Mouse (Mus musculus) C2C12 (cell line): ENCODE data around the gene Smoc1. TPM values are rescaled to one million over a fixed set of nuclear protein-coding genes. Genes with fewer than 3 reads are reported as not detected.

Source experiments
- H3K27me3 ChIP-seq: one replicate; pipeline ENCODE4 v1.6.1; 2011; ENCODE audit not compliant: control insufficient read depth, insufficient read depth, insufficient read length
- H3K36me3 ChIP-seq: one replicate; pipeline ENCODE4 v1.6.1; 2011; ENCODE audit not compliant: control insufficient read depth, insufficient read depth
- H3K4me3 ChIP-seq: one replicate; pipeline ENCODE4 v1.5.1; 2011; ENCODE audit warnings: mild to moderate bottlenecking, control low read depth; ENCODE audit not compliant: poor library complexity, insufficient read depth, severe bottlenecking
- H3K79me2 ChIP-seq: one replicate; pipeline ENCODE4 v1.6.1; 2011; ENCODE audit not compliant: control insufficient read depth, insufficient read depth
- H3K79me3 ChIP-seq: one replicate; pipeline ENCODE4 v1.6.1; 2011; ENCODE audit warnings: low read depth, control low read depth
- H3ac ChIP-seq: one replicate; pipeline ENCODE3; 2011; ENCODE audit warnings: low read depth; ENCODE audit not compliant: control insufficient read depth, insufficient read length
- CEBPB ChIP-seq: IDR thresholded peaks from one replicate; pipeline ENCODE4 v1.6.1; 2011; ENCODE audit warnings: low read depth, mild to moderate bottlenecking, control low read depth, moderate library complexity
- CTCF ChIP-seq: IDR thresholded peaks from one replicate; pipeline ENCODE4 v1.5.1; 2011; ENCODE audit not compliant: control insufficient read depth, insufficient read depth, insufficient read length
- FOSL1 ChIP-seq: IDR thresholded peaks from one replicate; pipeline ENCODE4 v1.8.0; 2011; ENCODE audit warnings: mild to moderate bottlenecking, low read length; ENCODE audit not compliant: poor library complexity, insufficient read depth, severe bottlenecking
- MAX ChIP-seq: IDR thresholded peaks from one replicate; pipeline ENCODE4 v1.6.1; 2011; ENCODE audit warnings: mild to moderate bottlenecking, control low read depth
- MYOD1 ChIP-seq: IDR thresholded peaks from one replicate; pipeline ENCODE4 v1.6.1; 2011; ENCODE audit warnings: low read depth; ENCODE audit not compliant: control insufficient read depth, insufficient read length
- MYOG ChIP-seq: IDR thresholded peaks from one replicate; pipeline ENCODE4 v1.6.1; 2011; ENCODE audit not compliant: control insufficient read depth, insufficient read length; ENCODE audit errors: extremely low read depth
- USF1 ChIP-seq: IDR thresholded peaks from one replicate; pipeline ENCODE4 v1.6.1; 2011; ENCODE audit warnings: low read depth, mild to moderate bottlenecking, control low read depth, moderate library complexity
- polyA plus RNA-seq: library from polyadenylated mRNA; unstranded; fragments of >200 nt; fragmentation: generic; extraction: Trizol; gene quantifications from one replicate; pipeline ENCODE4 v1.2.1, GENCODE M21; 2012; ENCODE audit warnings: missing spikeins

Gene Smoc1
- polyA plus RNA-seq, 1 experiment = 0.23 TPM

GRCm38 (mm10) chr12:81160831-81161230, 134.2 kb downstream of the Smoc1 start:
- no peak overlapping the region for H3ac ChIP-seq
- no peaks in the 10 kb centered on the region for H3K27me3 ChIP-seq
- H3K79me2 ChIP-seq = no peaks in the 10 kb centered on the region

GRCm38 (mm10) chr12:81161282-81161681, 134.7 kb downstream of the Smoc1 start:
- Histone ChIP-seq H3K79me2 (no peaks in the 10 kb centered on the region), H3K36me3 (no peaks in the 10 kb centered on the region), H3K79me3 (no peaks in the 10 kb centered on the region), H3ac (no peak overlapping the region), H3K27me3 (no peaks in the 10 kb centered on the region), H3K4me3 (no peak overlapping the region)
- TF ChIP-seq CTCF = no peak
- TF ChIP-seq FOSL1 = no peak
- TF ChIP-seq USF1 = no peak
- TF ChIP-seq CEBPB = no peak
- no peak for TF ChIP-seq MYOG
- TF ChIP-seq MAX = no peak
- TF ChIP-seq MYOD1 = no peak

More at GRCm38 (mm10) chr12:81160831-81161230, 134.2 kb downstream of the Smoc1 start:
- TF ChIP-seq CTCF (no peak), FOSL1 (no peak), MYOG (no peak), CEBPB (no peak), MAX (no peak), USF1 (no peak), MYOD1 (no peak)
- Histone ChIP-seq H3K36me3 (no peaks in the 10 kb centered on the region), H3K79me3 (no peaks in the 10 kb centered on the region), H3K4me3 (no peak overlapping the region)

GRCm38 (mm10) chr12:81163131-81163530, 136.5 kb downstream of the Smoc1 start:
- no peaks in the 10 kb centered on the region for H3K27me3 ChIP-seq
- no peaks in the 10 kb centered on the region for H3K36me3 ChIP-seq
- no peaks in the 10 kb centered on the region for H3K79me3 ChIP-seq
- no peak for TF ChIP-seq MYOD1
- no peak overlapping the region for H3K4me3 ChIP-seq
- no peak overlapping the region for H3ac ChIP-seq
- H3K79me2 ChIP-seq = no peaks in the 10 kb centered on the region

GRCm38 (mm10) chr12:81163566-81163965, 137.0 kb downstream of the Smoc1 start:
- Histone ChIP-seq H3K4me3 (no peak overlapping the region), H3K36me3 (no peaks in the 10 kb centered on the region), H3ac (no peak overlapping the region), H3K27me3 (no peaks in the 10 kb centered on the region), H3K79me2 (no peaks in the 10 kb centered on the region), H3K79me3 (no peaks in the 10 kb centered on the region)
- TF ChIP-seq MYOG (no peak), MYOD1 (no peak), CTCF (no peak), CEBPB (no peak), MAX (no peak), USF1 (no peak), FOSL1 (no peak)

GRCm38 (mm10) chr12:81166092-81166491, 139.5 kb downstream of the Smoc1 start:
- H3ac ChIP-seq = no peak overlapping the region
- no peaks in the 10 kb centered on the region for H3K79me3 ChIP-seq
- no peaks in the 10 kb centered on the region for H3K36me3 ChIP-seq
- no peak for TF ChIP-seq MAX
- TF ChIP-seq CTCF = no peak
- no peak for TF ChIP-seq FOSL1
- no peak for TF ChIP-seq CEBPB
- TF ChIP-seq USF1 = no peak
- no peak for TF ChIP-seq MYOG
- no peak for TF ChIP-seq MYOD1
- H3K79me2 ChIP-seq = no peaks in the 10 kb centered on the region
- H3K4me3 ChIP-seq = no peak overlapping the region
- no peaks in the 10 kb centered on the region for H3K27me3 ChIP-seq

GRCm38 (mm10) chr12:81166615-81167014, 140.0 kb downstream of the Smoc1 start:
- TF ChIP-seq MYOD1 (no peak), CEBPB (no peak), FOSL1 (no peak), MYOG (no peak), MAX (no peak), CTCF (no peak), USF1 (no peak)
- no peaks in the 10 kb centered on the region for H3K27me3 ChIP-seq

More at GRCm38 (mm10) chr12:81166615-81167014, 140.0 kb downstream of the Smoc1 start:
- Histone ChIP-seq H3K36me3 (no peaks in the 10 kb centered on the region), H3K4me3 (no peak overlapping the region), H3ac (no peak overlapping the region), H3K79me2 (no peaks in the 10 kb centered on the region), H3K79me3 (no peaks in the 10 kb centered on the region)
